Mouse (Mus musculus): ENCODE data around the gene Nle1.
"Not testable (repeated sequence)": the region's sequence is repeated elsewhere in the genome, so short reads cannot be mapped to it uniquely, and the experiment has no call there.

The Nle1 gene

GRCm38 (mm10) chr11:82907651-82908607, at the start of gene Nle1:
Gene Nle1, minus strand, starts transcription at chr11:82908411.
- DNase-seq (ENCODE audit: low read depth, low spot score), result peak; percentile 92

- DNase-seq (ENCODE audit: low read depth, low spot score), result no peak
These were observed 48.7 kb upstream of the Nle1 start for GRCm38 (mm10) chr11:82956925-82957324.

GRCm38 (mm10) chr11:82954631-82955030, 46.4 kb upstream of the Nle1 start:
- DNase-seq (ENCODE audit: low read depth, low spot score), result peak; percentile 65

GRCm38 (mm10) chr11:82952612-82953542, 44.7 kb upstream of the Nle1 start:
- DNase-seq (ENCODE audit: low read depth, low spot score), result peak; percentile 86

GRCm38 (mm10) chr11:82951865-82952611, 43.8 kb upstream of the Nle1 start:
- peak; percentile 66 for DNase-seq (ENCODE audit: low read depth, low spot score)

GRCm38 (mm10) chr11:82950736-82951481, 42.7 kb upstream of the Nle1 start, which contains the start of gene Slfn5:
Gene Slfn5, plus strand, starts transcription at chr11:82951349.
- DNase-seq (ENCODE audit: low read depth, low spot score), result no peak

- no peak for DNase-seq (ENCODE audit: low read depth, low spot score)
These were observed 40.8 kb upstream of the Nle1 start for GRCm38 (mm10) chr11:82949036-82949435.

GRCm38 (mm10) chr11:82947457-82947856, 39.2 kb upstream of the Nle1 start:
- DNase-seq (ENCODE audit: low read depth, low spot score), result peak; percentile 87

GRCm38 (mm10) chr11:82945636-82946035, 37.4 kb upstream of the Nle1 start:
- no peak for DNase-seq (ENCODE audit: low read depth, low spot score)

GRCm38 (mm10) chr11:82943336-82943735, 35.1 kb upstream of the Nle1 start:
- DNase-seq (ENCODE audit: low read depth, low spot score), result no peak

GRCm38 (mm10) chr11:82933186-82933585, 25.0 kb upstream of the Nle1 start:
- no peak for DNase-seq (ENCODE audit: low read depth, low spot score)

GRCm38 (mm10) chr11:82931671-82932450, 23.6 kb upstream of the Nle1 start:
- DNase-seq (ENCODE audit: low read depth, low spot score), result not testable (repeated sequence)

- not testable (repeated sequence) for DNase-seq (ENCODE audit: low read depth, low spot score)
These were observed 22.9 kb upstream of the Nle1 start for GRCm38 (mm10) chr11:82931161-82931560.

- DNase-seq (ENCODE audit: low read depth, low spot score), result not testable (repeated sequence)
These were observed 22.3 kb upstream of the Nle1 start for GRCm38 (mm10) chr11:82930391-82930955.

- no peak for DNase-seq (ENCODE audit: low read depth, low spot score)
These were observed 21.4 kb upstream of the Nle1 start for GRCm38 (mm10) chr11:82929633-82929950.

- DNase-seq (ENCODE audit: low read depth, low spot score), result no peak
These were observed 20.9 kb upstream of the Nle1 start for GRCm38 (mm10) chr11:82928897-82929632.

- DNase-seq (ENCODE audit: low read depth, low spot score), result not testable (repeated sequence)
These were observed 15.7 kb upstream of the Nle1 start for GRCm38 (mm10) chr11:82923910-82924309.

- DNase-seq (ENCODE audit: low read depth, low spot score), result no peak
These were observed 13.5 kb upstream of the Nle1 start for GRCm38 (mm10) chr11:82921691-82922090.

GRCm38 (mm10) chr11:82920768-82921167, 12.6 kb upstream of the Nle1 start:
- DNase-seq (ENCODE audit: low read depth, low spot score), result no peak
